Mouse (Mus musculus): ENCODE results near the gene Derl3.

- TF ChIP-seq CTCF (IDR thresholded peaks at IDR 0.05; ENCODE audit: borderline replicate concordance, control insufficient read depth, extremely low read depth, insufficient read depth, low read length, poor library complexity) (no peak), POLR2A (IDR thresholded peaks at IDR 0.05; ENCODE audit: control insufficient read depth, extremely low read depth, insufficient read depth, low read length, poor library complexity) (no peak)
Observed at GRCm38 (mm10) chr10:75921726-75922560, 28.7 kb downstream of the Derl3 start.

Data from thymus, adult 2 months (tissue).